Mouse (Mus musculus) spleen, postnatal 4 days (tissue): ENCODE measurements around the gene Asb17.

Experiments
- DNase-seq, 2 experiments: peaks; one replicate each; pipeline ENCODE4 v3.0.0; 2022; ENCODE audit warnings: low spot score in 2 of 2

Gene Asb17

DNA sequence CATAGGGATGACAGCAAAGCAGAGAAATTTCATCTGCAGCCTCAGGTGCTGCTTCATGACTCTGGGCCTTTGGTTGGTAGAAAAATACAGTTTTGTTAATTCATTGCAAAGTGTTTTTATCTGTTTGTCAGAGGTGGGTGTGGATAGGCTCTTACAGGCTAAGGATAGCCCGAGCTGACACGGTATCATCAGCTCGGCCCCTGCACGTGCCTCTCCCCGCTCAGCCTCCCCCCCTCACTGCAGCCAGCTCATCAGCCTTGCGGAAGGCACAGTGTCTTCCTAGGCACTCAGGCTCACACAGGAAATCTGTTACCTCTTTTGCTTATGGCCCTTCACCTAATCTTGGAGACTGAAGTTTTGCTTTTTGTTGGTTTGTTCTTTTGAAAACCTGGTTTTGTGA is 44.1 kb downstream of the Asb17 start:
- DNase-seq, result no peak

DNA sequence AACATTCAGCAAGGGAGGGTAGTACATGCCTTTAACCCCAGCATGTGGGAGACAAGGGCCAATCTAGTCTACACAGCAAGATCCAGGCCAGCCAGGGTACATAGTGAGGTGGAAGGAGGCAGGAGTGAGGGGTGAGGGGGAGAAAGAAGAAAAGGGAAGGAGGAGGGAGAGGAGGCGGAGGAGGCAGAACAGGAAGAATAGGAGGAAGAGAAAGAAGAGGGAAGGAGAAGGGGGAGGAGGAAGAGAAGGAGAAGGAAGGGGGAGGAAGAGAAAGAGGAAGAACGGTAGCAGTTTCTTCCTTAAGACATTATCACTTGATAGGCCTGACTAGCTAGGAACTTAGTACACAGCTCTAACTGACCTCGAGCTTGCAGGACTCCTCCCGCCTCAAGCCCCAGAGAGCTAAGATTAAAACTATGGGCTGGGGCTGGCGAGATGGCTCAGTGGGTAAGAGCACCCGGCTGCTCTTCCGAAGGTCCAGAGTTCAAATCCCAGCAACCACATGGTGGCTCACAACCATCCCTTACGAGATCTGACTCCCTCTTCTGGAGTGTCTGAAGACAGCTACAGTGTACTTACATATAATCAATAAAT is 45.3 kb downstream of the Asb17 start:
- DNase-seq, result no peak

DNA sequence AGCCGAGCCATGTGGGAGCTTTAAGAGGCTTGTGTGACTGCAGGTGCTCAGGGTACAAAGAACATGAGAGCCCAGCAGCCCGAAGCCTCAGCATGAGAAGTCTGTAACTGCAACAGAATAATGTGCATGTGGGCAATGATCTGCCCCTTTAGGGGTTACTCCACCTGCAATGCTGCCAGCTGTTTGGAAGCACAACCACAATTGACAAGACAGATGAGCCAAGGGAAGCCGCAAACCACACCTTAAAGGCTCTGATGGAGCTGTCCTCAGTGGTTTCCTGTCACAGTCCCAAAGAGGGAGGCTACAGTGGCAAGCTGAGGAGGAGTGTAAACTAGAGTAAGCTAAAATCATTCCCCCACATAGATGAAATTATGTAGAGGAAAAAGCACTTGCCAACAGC is 51.4 kb downstream of the Asb17 start:
- DNase-seq, result no peak

DNA sequence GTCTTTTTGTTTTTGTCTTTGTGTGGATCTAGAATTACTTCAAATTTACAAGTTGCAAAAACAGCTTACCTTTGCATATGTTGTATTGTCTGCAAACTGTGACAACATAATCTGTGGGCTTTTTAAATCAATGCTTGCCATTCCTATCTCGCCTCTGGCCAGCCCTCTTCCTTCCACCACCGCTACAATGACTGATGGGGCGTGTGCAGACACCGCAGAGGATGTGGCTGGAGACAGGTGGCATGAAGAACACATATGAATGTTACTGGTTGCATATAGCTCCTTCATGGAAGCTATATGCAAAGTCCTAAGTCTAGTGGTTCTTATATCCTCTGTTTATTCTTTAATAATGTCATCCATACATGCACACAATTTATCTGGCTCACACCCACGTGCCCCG is 53.2 kb downstream of the Asb17 start:
- no peak for DNase-seq

DNA sequence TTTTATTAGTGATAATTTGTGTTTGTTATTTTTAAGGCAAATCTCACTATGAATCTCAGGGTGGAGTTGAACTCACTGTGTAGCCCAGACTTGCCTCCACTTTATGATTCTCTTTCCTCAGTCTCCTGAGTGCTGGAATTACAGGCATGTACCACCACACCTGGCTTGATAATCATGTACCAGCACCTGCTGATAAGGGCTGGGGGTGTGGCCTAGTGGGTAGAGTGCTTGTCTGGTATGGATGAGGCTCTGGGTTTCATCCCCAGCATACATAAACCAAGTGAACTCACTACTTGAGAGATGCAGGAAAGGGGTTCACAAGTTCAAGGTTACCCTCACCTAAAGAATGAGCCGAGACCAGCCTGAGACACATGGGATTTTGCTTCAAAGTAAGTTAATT is 57.9 kb downstream of the Asb17 start:
- DNase-seq, result no peak

DNA sequence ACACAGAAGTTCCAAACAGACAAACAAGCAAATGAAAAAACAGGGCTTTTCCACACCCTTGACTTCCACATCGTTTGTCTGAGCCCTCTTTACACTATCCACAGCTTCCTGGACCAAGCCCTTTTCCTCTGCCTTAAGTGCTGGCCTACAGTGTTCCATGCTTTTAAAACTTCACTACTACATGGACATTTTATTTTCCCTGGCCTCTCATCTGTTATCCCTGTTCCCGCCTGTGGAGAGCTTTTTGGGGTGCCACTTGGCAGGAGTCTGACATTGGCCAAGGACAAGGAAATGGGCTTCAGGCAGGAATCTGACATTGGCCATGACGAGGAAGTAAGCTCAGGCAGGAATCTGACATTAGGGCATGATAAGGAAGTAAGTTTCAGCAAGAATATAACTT is 58.6 kb downstream of the Asb17 start:
- DNase-seq, result no peak

DNA sequence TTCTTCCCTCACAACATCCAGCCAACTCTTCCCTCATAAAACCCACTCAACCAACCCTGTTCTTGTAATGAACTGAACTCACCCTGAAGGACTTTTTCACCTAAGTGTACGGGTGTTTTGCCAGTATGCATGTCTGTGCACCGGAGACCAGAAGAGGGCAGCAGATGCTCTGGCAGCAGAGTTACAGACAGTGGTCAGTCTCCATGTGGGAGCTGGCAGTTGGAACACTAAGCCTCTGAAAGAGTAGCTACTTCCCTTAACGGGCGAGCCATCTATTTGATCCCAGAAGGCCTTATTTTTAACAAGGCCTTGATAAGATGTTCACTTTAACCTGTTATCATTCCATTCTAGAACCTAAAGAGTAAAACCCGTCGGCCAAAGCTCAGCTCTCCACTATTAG is 60.6 kb downstream of the Asb17 start:
- peak; percentile 48 to 67 for DNase-seq
